Mouse (Mus musculus): ENCODE data around the gene Arfgef2. TPM values are rescaled to one million over a fixed set of nuclear protein-coding genes. Genes with fewer than 3 reads are reported as not detected.

Gene Arfgef2
- total and polyA plus RNA-seq, 3 experiments = 12.5 to 50.4 (median 45.4) TPM

- WGBS = 91% methylated on average over 6 of the region's 6 CpGs
- Histone ChIP-seq H3K4me3 (no peak overlapping the region), H3K79me2 (replicated peaks; ENCODE audit: control insufficient read depth, insufficient read depth, low read length) (no peaks in the 10 kb centered on the region), H3K4me1 (ENCODE audit: control insufficient read depth, insufficient read depth, low read length) (no peaks in the 10 kb centered on the region), H3K36me3 (ENCODE audit: control insufficient read depth, insufficient read depth, low read length) (no peaks in the 10 kb centered on the region; the same call in 1 of the 2 replicates), H3K9ac (ENCODE audit: low read depth, low read length) (no peak overlapping the region), H3K27me3 (ENCODE audit: control insufficient read depth, insufficient read depth, low read length) (no peaks in the 10 kb centered on the region), H3K27ac (no peak overlapping the region)
- no peak for TF ChIP-seq CTCF (IDR thresholded peaks at IDR 0.05)
- no peak for TF ChIP-seq POLR2A (IDR thresholded peaks at IDR 0.05; ENCODE audit: insufficient read depth, low read depth, low read length)
- no peak for TF ChIP-seq EP300 (IDR thresholded peaks at IDR 0.05; ENCODE audit: insufficient read depth, low read depth, low read length)
- no peak for DNase-seq
- intact Hi-C loops (cut with DNase I) = no loop called here
Observed at GRCm38 (mm10) chr2:166933943-166934342, 128.6 kb downstream of the Arfgef2 start.

- WGBS = 85% methylated on average over 5 of the region's 5 CpGs
Observed at GRCm38 (mm10) chr2:166934416-166934815, 129.0 kb downstream of the Arfgef2 start.

GRCm38 (mm10) chr2:166935582-166935981 is 130.2 kb downstream of the Arfgef2 start:
- H3K36me3 ChIP-seq (ENCODE audit: control insufficient read depth, insufficient read depth, low read length) = no peaks in the 10 kb centered on the region; the same call in 1 of the 2 replicates
- H3K27ac ChIP-seq = no peak overlapping the region
- H3K4me1 ChIP-seq (ENCODE audit: control insufficient read depth, insufficient read depth, low read length) = no peaks in the 10 kb centered on the region
- no peaks in the 10 kb centered on the region for H3K79me2 ChIP-seq (replicated peaks; ENCODE audit: control insufficient read depth, insufficient read depth, low read length)
- H3K9ac ChIP-seq (ENCODE audit: low read depth, low read length) = no peak overlapping the region
- intact Hi-C loops (cut with DNase I) = no loop called here
- WGBS = 89% methylated on average over 7 of the region's 7 CpGs
- TF ChIP-seq CTCF (IDR thresholded peaks at IDR 0.05) (no peak), EP300 (IDR thresholded peaks at IDR 0.05; ENCODE audit: insufficient read depth, low read depth, low read length) (no peak), POLR2A (IDR thresholded peaks at IDR 0.05; ENCODE audit: insufficient read depth, low read depth, low read length) (no peak)
- no peaks in the 10 kb centered on the region for H3K27me3 ChIP-seq (ENCODE audit: control insufficient read depth, insufficient read depth, low read length)
- no peak for DNase-seq
- H3K4me3 ChIP-seq = no peak overlapping the region

More at GRCm38 (mm10) chr2:166934416-166934815, 129.0 kb downstream of the Arfgef2 start:
- no peaks in the 10 kb centered on the region; the same call in 1 of the 2 replicates for H3K36me3 ChIP-seq (ENCODE audit: control insufficient read depth, insufficient read depth, low read length)
- TF ChIP-seq CTCF (IDR thresholded peaks at IDR 0.05) (no peak), POLR2A (IDR thresholded peaks at IDR 0.05; ENCODE audit: insufficient read depth, low read depth, low read length) (no peak), EP300 (IDR thresholded peaks at IDR 0.05; ENCODE audit: insufficient read depth, low read depth, low read length) (no peak)
- no peaks in the 10 kb centered on the region for H3K4me1 ChIP-seq (ENCODE audit: control insufficient read depth, insufficient read depth, low read length)
- intact Hi-C loops (cut with DNase I) = no loop called here
- H3K27me3 ChIP-seq (ENCODE audit: control insufficient read depth, insufficient read depth, low read length) = no peaks in the 10 kb centered on the region
- no peaks in the 10 kb centered on the region for H3K79me2 ChIP-seq (replicated peaks; ENCODE audit: control insufficient read depth, insufficient read depth, low read length)
- H3K9ac ChIP-seq (ENCODE audit: low read depth, low read length) = no peak overlapping the region
- no peak for DNase-seq
- H3K27ac ChIP-seq = no peak overlapping the region
- no peak overlapping the region for H3K4me3 ChIP-seq

GRCm38 (mm10) chr2:166936166-166936565 is 130.8 kb downstream of the Arfgef2 start:
- no peak for TF ChIP-seq EP300 (IDR thresholded peaks at IDR 0.05; ENCODE audit: insufficient read depth, low read depth, low read length)
- TF ChIP-seq CTCF (IDR thresholded peaks at IDR 0.05) = no peak
- no peak for TF ChIP-seq POLR2A (IDR thresholded peaks at IDR 0.05; ENCODE audit: insufficient read depth, low read depth, low read length)
- H3K27ac ChIP-seq = no peak overlapping the region
- no peaks in the 10 kb centered on the region for H3K4me1 ChIP-seq (ENCODE audit: control insufficient read depth, insufficient read depth, low read length)
- H3K9ac ChIP-seq (ENCODE audit: low read depth, low read length) = no peak overlapping the region
- no peaks in the 10 kb centered on the region for H3K79me2 ChIP-seq (replicated peaks; ENCODE audit: control insufficient read depth, insufficient read depth, low read length)
- H3K27me3 ChIP-seq (ENCODE audit: control insufficient read depth, insufficient read depth, low read length) = no peaks in the 10 kb centered on the region
- no peak overlapping the region for H3K4me3 ChIP-seq
- no peaks in the 10 kb centered on the region; the same call in 1 of the 2 replicates for H3K36me3 ChIP-seq (ENCODE audit: control insufficient read depth, insufficient read depth, low read length)
- WGBS = 62% methylated on average over 2 of the region's 2 CpGs
- DNase-seq = no peak
- intact Hi-C loops (cut with DNase I) = no loop called here

- no peaks in the 10 kb centered on the region; the same call in 1 of the 2 replicates for H3K36me3 ChIP-seq (ENCODE audit: control insufficient read depth, insufficient read depth, low read length)
Observed at GRCm38 (mm10) chr2:166943146-166943545, 137.8 kb downstream of the Arfgef2 start.

GRCm38 (mm10) chr2:166944346-166944745 is 139.0 kb downstream of the Arfgef2 start:
- 78% methylated on average over 1 of the region's 1 CpGs for WGBS
- H3K36me3 ChIP-seq (ENCODE audit: control insufficient read depth, insufficient read depth, low read length) = no peaks in the 10 kb centered on the region; the same call in 1 of the 2 replicates
- H3K27me3 ChIP-seq (ENCODE audit: control insufficient read depth, insufficient read depth, low read length) = no peaks in the 10 kb centered on the region
- no peak overlapping the region for H3K27ac ChIP-seq
- no peaks in the 10 kb centered on the region for H3K4me1 ChIP-seq (ENCODE audit: control insufficient read depth, insufficient read depth, low read length)
- no peak overlapping the region for H3K9ac ChIP-seq (ENCODE audit: low read depth, low read length)
- intact Hi-C loops (cut with DNase I) = no loop called here
- DNase-seq = no peak
- H3K79me2 ChIP-seq (replicated peaks; ENCODE audit: control insufficient read depth, insufficient read depth, low read length) = no peaks in the 10 kb centered on the region
- H3K4me3 ChIP-seq = no peak overlapping the region
- no peak for TF ChIP-seq CTCF (IDR thresholded peaks at IDR 0.05)
- no peak for TF ChIP-seq EP300 (IDR thresholded peaks at IDR 0.05; ENCODE audit: insufficient read depth, low read depth, low read length)
- no peak for TF ChIP-seq POLR2A (IDR thresholded peaks at IDR 0.05; ENCODE audit: insufficient read depth, low read depth, low read length)

More at GRCm38 (mm10) chr2:166943146-166943545, 137.8 kb downstream of the Arfgef2 start:
- H3K27ac ChIP-seq = no peak overlapping the region
- no peak for DNase-seq
- no peak overlapping the region for H3K9ac ChIP-seq (ENCODE audit: low read depth, low read length)
- 70% methylated on average over 2 of the region's 2 CpGs for WGBS
- no peak for TF ChIP-seq CTCF (IDR thresholded peaks at IDR 0.05)
- TF ChIP-seq POLR2A (IDR thresholded peaks at IDR 0.05; ENCODE audit: insufficient read depth, low read depth, low read length) = no peak
- TF ChIP-seq EP300 (IDR thresholded peaks at IDR 0.05; ENCODE audit: insufficient read depth, low read depth, low read length) = no peak
- H3K79me2 ChIP-seq (replicated peaks; ENCODE audit: control insufficient read depth, insufficient read depth, low read length) = no peaks in the 10 kb centered on the region
- no peak overlapping the region for H3K4me3 ChIP-seq
- intact Hi-C loops (cut with DNase I) = no loop called here
- H3K27me3 ChIP-seq (ENCODE audit: control insufficient read depth, insufficient read depth, low read length) = no peaks in the 10 kb centered on the region
- no peaks in the 10 kb centered on the region for H3K4me1 ChIP-seq (ENCODE audit: control insufficient read depth, insufficient read depth, low read length)

Measured in heart, adult 2 months (tissue).